Mouse (Mus musculus): Measurements from ENCODE around the gene Rbmy. TPM values are rescaled to one million over a fixed set of nuclear protein-coding genes. Genes with fewer than 3 reads are reported as not detected.

The Rbmy gene
- polyA plus RNA-seq (2012; rRNA removed): not detected in 2 replicates

GRCm38 (mm10) chrY:2830380-2830779, at the start of gene Rbmy, which contains the start of gene Gm10256:
TSS of gene Rbmy (plus strand) at chrY:2830680.
TSS of gene Gm10256 (plus strand) at chrY:2830699.

GRCm38 (mm10) chrY:2796105-2796504, 34.4 kb upstream of the Rbmy start, which contains the start of gene Gm4064:
TSS of gene Gm4064 (minus strand) at chrY:2796205.

Other genes starting within 250 kb of the Rbmy start
- not detected in 2 replicates for gene H2al2c, start 231.6 kb upstream of the Rbmy start, polyA plus RNA-seq (2012; rRNA removed)
- not detected in 2 replicates for gene Sry, start 167.0 kb upstream of the Rbmy start, polyA plus RNA-seq (2012; rRNA removed)
- not detected in 2 replicates for gene H2al2b, start 110.0 kb upstream of the Rbmy start, polyA plus RNA-seq (2012; rRNA removed)
- not detected in 2 replicates for gene Gm4064, start 34.5 kb upstream of the Rbmy start, polyA plus RNA-seq (2012; rRNA removed)
- gene Gm10256, start within 50 bp of the Rbmy start, polyA plus RNA-seq (2012; rRNA removed): not detected in 2 replicates
- gene Gm10352, start 70.3 kb downstream of the Rbmy start, polyA plus RNA-seq (2012; rRNA removed): not detected in 2 replicates
- not detected in 2 replicates for gene Gm29289, start 101.9 kb downstream of the Rbmy start, polyA plus RNA-seq (2012; rRNA removed)

Measured in ovary, adult 2 months (tissue).